Comparison of ENCODE assay signal across 12 mouse cellular contexts in genomic region chr10:121465033-121465432, GRCm38 (mm10). TPM values are rescaled to one million over a fixed set of nuclear protein-coding genes. Genes with fewer than 3 reads are reported as not detected.
DNase-seq lines count a peak whose midpoint lies in the region; ATAC-seq and TF ChIP-seq lines count a peak whose summit lies in the region.
"Had no signal": no experiment of that assay in that cellular context is flagged by ENCODE, and none has a peak within 500 bp of the region (broad histone marks: within the 10 kb centered on the region; RNA-seq: fewer than 3 reads in every experiment).

No protein-coding gene starts in this region.

- no peaks in the 10 kb centered on the region for H3K36me3 ChIP-seq in hindbrain, embryonic 13.5 days
- H3K36me3 ChIP-seq in hindbrain, embryonic 12.5 days = no peaks in the 10 kb centered on the region
- no peaks in the 10 kb centered on the region for H3K36me3 ChIP-seq in neural tube, embryonic 13.5 days
- H3K36me3 ChIP-seq in limb, embryonic 10.5 days = peaks cover 12% of the 10 kb centered on the region
- H3K36me3 ChIP-seq in stomach, postnatal 0 days (ENCODE audit: control insufficient read depth, insufficient read depth, low read length) = no peaks in the 10 kb centered on the region
- no peaks in the 10 kb centered on the region; the same call in 1 of the 2 replicates for H3K36me3 ChIP-seq in liver, embryonic 11.5 days (ENCODE audit: control insufficient read depth, insufficient read depth, low read length)

- 46% methylated on average over 5 of the region's 5 CpGs for WGBS in hindbrain, embryonic 13.5 days
- 42% methylated on average over 5 of the region's 5 CpGs for WGBS in hindbrain, embryonic 12.5 days
- WGBS in neural tube, embryonic 13.5 days = 21% methylated on average over 5 of the region's 5 CpGs
- 25% methylated on average over 5 of the region's 5 CpGs for WGBS in limb, embryonic 10.5 days
- 7% methylated on average over 5 of the region's 5 CpGs for WGBS in stomach, postnatal 0 days
- 60% methylated on average over 5 of the region's 5 CpGs for WGBS in liver, embryonic 11.5 days

- 0 out of 2 replicates have a peak, but pooled peaks cover 3% of the 10 kb centered on the region for H3K27me3 ChIP-seq in hindbrain, embryonic 13.5 days
- H3K27me3 ChIP-seq in hindbrain, embryonic 12.5 days = no peaks in the 10 kb centered on the region
- no peaks in the 10 kb centered on the region; the same call in 1 of the 2 replicates for H3K27me3 ChIP-seq in neural tube, embryonic 13.5 days
- H3K27me3 ChIP-seq in limb, embryonic 10.5 days (ENCODE audit: low read depth, poor library complexity, severe bottlenecking) = no peaks in the 10 kb centered on the region
- no peaks in the 10 kb centered on the region for H3K27me3 ChIP-seq in stomach, postnatal 0 days (ENCODE audit: control insufficient read depth, insufficient read depth, low read length)
- no peaks in the 10 kb centered on the region for H3K27me3 ChIP-seq in liver, embryonic 11.5 days (replicated peaks; ENCODE audit: control insufficient read depth, insufficient read depth, low read length)
- H3K27me3 ChIP-seq: liver, embryonic 15.5 days had no signal

- H3K4me3 ChIP-seq in hindbrain, embryonic 13.5 days = no peak overlapping the region
- H3K4me3 ChIP-seq in hindbrain, embryonic 12.5 days = no peak overlapping the region
- no peak overlapping the region for H3K4me3 ChIP-seq in neural tube, embryonic 13.5 days
- no peak overlapping the region for H3K4me3 ChIP-seq in limb, embryonic 10.5 days
- H3K4me3 ChIP-seq in stomach, postnatal 0 days (ENCODE audit: low read depth, low read length) = no peak overlapping the region
- no peak overlapping the region for H3K4me3 ChIP-seq in liver, embryonic 11.5 days (ENCODE audit: low read depth, low read length)
- H3K4me3 ChIP-seq: liver, embryonic 15.5 days; myocyte had no signal

- H3K9ac ChIP-seq in hindbrain, embryonic 13.5 days = no peak overlapping the region
- no peak overlapping the region for H3K9ac ChIP-seq in hindbrain, embryonic 12.5 days
- no peak overlapping the region for H3K9ac ChIP-seq in neural tube, embryonic 13.5 days
- no peak overlapping the region for H3K9ac ChIP-seq in stomach, postnatal 0 days (ENCODE audit: low read length)
- H3K9ac ChIP-seq in liver, embryonic 11.5 days (ENCODE audit: low read depth, low read length) = no peak overlapping the region
- H3K9ac ChIP-seq: liver, embryonic 15.5 days had no signal

- no peak overlapping the region for H3K4me2 ChIP-seq in hindbrain, embryonic 13.5 days
- H3K4me2 ChIP-seq in hindbrain, embryonic 12.5 days (replicated peaks) = no peak overlapping the region
- H3K4me2 ChIP-seq in neural tube, embryonic 13.5 days = no peak overlapping the region
- no peak overlapping the region for H3K4me2 ChIP-seq in stomach, postnatal 0 days (replicated peaks; ENCODE audit: low read depth)
- H3K4me2 ChIP-seq in liver, embryonic 11.5 days = no peak overlapping the region
- H3K4me2 ChIP-seq: liver, embryonic 15.5 days had no signal

- 0 out of 2 replicates have a peak overlapping the region, but pooled peaks have one; percentile 10 for H3K27ac ChIP-seq in hindbrain, embryonic 13.5 days
- no peak overlapping the region for H3K27ac ChIP-seq in hindbrain, embryonic 12.5 days
- peak overlapping the region; percentile 25; the same call in 1 of the 2 replicates for H3K27ac ChIP-seq in neural tube, embryonic 13.5 days (replicated peaks)
- peak overlapping the region; percentile 63 for H3K27ac ChIP-seq in limb, embryonic 10.5 days
- peak overlapping the region; percentile 65 for H3K27ac ChIP-seq in stomach, postnatal 0 days (replicated peaks)
- H3K27ac ChIP-seq in liver, embryonic 11.5 days (ENCODE audit: low read depth, low read length) = no peak overlapping the region
- H3K27ac ChIP-seq: liver, embryonic 15.5 days had no signal

- peaks cover 18% of the 10 kb centered on the region for H3K4me1 ChIP-seq in hindbrain, embryonic 13.5 days (replicated peaks)
- H3K4me1 ChIP-seq in hindbrain, embryonic 12.5 days = peaks cover 15% of the 10 kb centered on the region
- peaks cover 52% of the 10 kb centered on the region for H3K4me1 ChIP-seq in neural tube, embryonic 13.5 days (replicated peaks)
- H3K4me1 ChIP-seq in limb, embryonic 10.5 days = peaks cover 79% of the 10 kb centered on the region
- H3K4me1 ChIP-seq in stomach, postnatal 0 days (replicated peaks; ENCODE audit: control insufficient read depth, insufficient read depth) = peaks cover 3% of the 10 kb centered on the region; the same call in 1 of the 2 replicates
- peaks cover 40% of the 10 kb centered on the region for H3K4me1 ChIP-seq in liver, embryonic 11.5 days (replicated peaks; ENCODE audit: control insufficient read depth, insufficient read depth, low read length)

- no peak for DNase-seq in neural tube, embryonic 10.5 days (ENCODE audit: extremely low spot score, low spot score)
- no peak for DNase-seq in limb, embryonic 10.5 days (ENCODE audit: low spot score)
- DNase-seq in stomach, postnatal 0 days (ENCODE audit: low spot score) = no peak
- no peak for DNase-seq in cerebellum, adult 8-10 months
- no peak for DNase-seq in liver, embryonic 11.5 days (ENCODE audit: low spot score)
- DNase-seq: cerebellum, adult 9-10 months had no signal

- no peak for TF ChIP-seq EP300 in stomach, postnatal 0 days (optimal IDR thresholded peaks at IDR 0.05)

- TF ChIP-seq CTCF in stomach, postnatal 0 days (IDR thresholded peaks at IDR 0.05; ENCODE audit: low read depth) = peak; percentile 35

- no peaks in the 10 kb centered on the region for H3K9me3 ChIP-seq in hindbrain, embryonic 13.5 days
- no peaks in the 10 kb centered on the region for H3K9me3 ChIP-seq in hindbrain, embryonic 12.5 days (replicated peaks)
- H3K9me3 ChIP-seq in neural tube, embryonic 13.5 days = no peaks in the 10 kb centered on the region
- no peaks in the 10 kb centered on the region for H3K9me3 ChIP-seq in limb, embryonic 10.5 days (replicated peaks)
- H3K9me3 ChIP-seq in stomach, postnatal 0 days (ENCODE audit: control insufficient read depth, low read length) = no peaks in the 10 kb centered on the region
- no peaks in the 10 kb centered on the region for H3K9me3 ChIP-seq in liver, embryonic 11.5 days (ENCODE audit: control insufficient read depth, low read length)
- H3K9me3 ChIP-seq: liver, embryonic 15.5 days had no signal

- ATAC-seq in hindbrain, embryonic 13.5 days (ENCODE audit: low FRiP score) = no peak
- no peak for ATAC-seq in hindbrain, embryonic 12.5 days (ENCODE audit: low FRiP score)
- no peak for ATAC-seq in neural tube, embryonic 13.5 days (ENCODE audit: low read depth)
- ATAC-seq in stomach, postnatal 0 days (ENCODE audit: low FRiP score, low TSS enrichment) = peak; percentile 49; the same call in 1 of the 2 replicates
- ATAC-seq in liver, embryonic 11.5 days (replicated peaks; ENCODE audit: low FRiP score) = no peak
- ATAC-seq: CD4-positive, CD25-positive, alpha-beta regulatory T cell, adult 4 months had no signal

RNA-seq across cellular contexts. Expression of gene Rassf3, which starts 11.1 kb away (rescaled TPM):
- 5.2 and 5.3 TPM in 2 replicates for polyA plus RNA-seq in hindbrain, embryonic 13.5 days (2015; fragmentation: Nextera tagmentation; extraction: Ambion mirVana)
- 12.7 and 13.4 TPM in 2 replicates for polyA plus RNA-seq in hindbrain, embryonic 12.5 days (2016; fragmentation: Nextera tagmentation; extraction: Ambion mirVana)
- 6.2 and 8.0 TPM in 2 replicates for polyA plus RNA-seq in neural tube, embryonic 13.5 days (2015; fragmentation: Nextera tagmentation; extraction: Ambion mirVana)
- polyA plus RNA-seq in limb, embryonic 10.5 days (2016; fragmentation: Nextera tagmentation; extraction: Ambion mirVana) = 18.0 and 21.1 TPM in 2 replicates
- 19.2 and 20.0 TPM in 2 replicates for polyA plus RNA-seq in stomach, postnatal 0 days (2015; fragmentation: Nextera tagmentation; extraction: Ambion mirVana)
- 14.0 and 15.4 TPM in 2 replicates for polyA plus RNA-seq in liver, embryonic 11.5 days (2014; fragmentation: Nextera tagmentation; extraction: Ambion mirVana)

Comparison
In these comparisons a context has a peak if more than half of its experiments do, and no peak if none do; other contexts are left out.
1. H3K27ac ChIP-seq: peak in hindbrain, embryonic 13.5 days (single experiment), neural tube, embryonic 13.5 days (single experiment), limb, embryonic 10.5 days (single experiment) and stomach, postnatal 0 days (single experiment); none in hindbrain, embryonic 12.5 days (single experiment) and liver, embryonic 11.5 days (single experiment).